Mouse (Mus musculus) liver, embryonic 13.5 days (tissue): Measurements from ENCODE around the gene Gpm6b. TPM values are rescaled to one million over a fixed set of nuclear protein-coding genes. Genes with fewer than 3 reads are reported as not detected.

Experiments
- polyA plus RNA-seq: library from polyadenylated mRNA; unstranded; fragments of >200 nt; fragmentation: Nextera tagmentation; extraction: Ambion mirVana; gene quantifications from 2 replicates; pipeline ENCODE4 v1.2.1, GENCODE M21; 2015

The Gpm6b gene
- polyA plus RNA-seq, 1 experiment from 2014 or later: 2.4 TPM

Other genes with a start within 250 kb of the Gpm6b start
- gene Gemin8, start 68.5 kb upstream of the Gpm6b start, polyA plus RNA-seq: 7.5 and 7.9 TPM in 2 replicates
- gene Trappc2, start 201.7 kb downstream of the Gpm6b start, polyA plus RNA-seq: 14.3 and 16.9 TPM in 2 replicates
- gene Ofd1, start 201.8 kb downstream of the Gpm6b start, polyA plus RNA-seq: 2.6 and 3.7 TPM in 2 replicates
- 24.4 and 29.7 TPM in 2 replicates for gene Rab9, start 241.0 kb downstream of the Gpm6b start, polyA plus RNA-seq